Mouse (Mus musculus) brain, embryonic 14.5 days (tissue): ENCODE measurements around the gene Prkag3.

Experiments
- CTCF ChIP-seq: fragments of 200-500 bp; IDR thresholded peaks from 2 replicates; pipeline ENCODE4 v1.5.1; 2012; ENCODE audit warnings: inconsistent platforms, mild to moderate bottlenecking, moderate library complexity, borderline replicate concordance; ENCODE audit not compliant: insufficient read depth, insufficient read length; ENCODE audit errors: extremely low read depth
- POLR2A ChIP-seq: fragments of 200-500 bp; IDR thresholded peaks from 2 replicates; pipeline ENCODE4 v1.6.1; 2012; ENCODE audit warnings: mild to moderate bottlenecking, inconsistent platforms, borderline replicate concordance; ENCODE audit not compliant: poor library complexity, insufficient read depth, insufficient read length, severe bottlenecking; ENCODE audit errors: extremely low read depth

DNA sequence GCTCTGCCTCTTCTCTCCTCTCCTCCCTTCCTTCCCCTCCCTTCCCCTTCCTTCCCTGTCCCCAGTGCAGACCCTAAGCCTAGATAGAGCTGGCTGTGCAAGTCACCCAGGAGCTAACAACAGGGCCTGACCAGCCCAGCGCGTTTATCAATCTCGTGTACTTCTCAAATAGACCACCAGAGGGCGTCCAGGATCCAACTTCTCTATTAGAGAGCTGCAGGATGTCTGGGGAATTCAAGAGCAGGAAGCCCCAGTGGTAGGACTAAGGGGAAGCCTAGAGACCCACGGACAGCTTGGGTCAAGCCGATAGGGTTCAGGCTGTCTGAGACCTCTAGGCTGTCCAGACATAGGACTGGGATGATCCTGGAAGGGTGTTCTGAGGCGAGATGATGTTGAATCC lies 38.8 kb upstream of the Prkag3 start:
- TF ChIP-seq CTCF (peak; percentile 85), POLR2A (no peak)
